Mouse (Mus musculus): ENCODE data around the gene Rpl10-ps3.
A peak's percentile ranks its signal among the peaks of the same experiment; 100 is the strongest.

Rpl10-ps3 gene

GRCm38 (mm10) chr9:50344868-50345267 lies at the start of gene Rpl10-ps3:
TSS of gene Rpl10-ps3 (minus strand) at chr9:50344968.
- DNase-seq (ENCODE audit: low read depth) = no peak

GRCm38 (mm10) chr9:50375598-50375997 lies 30.8 kb upstream of the Rpl10-ps3 start:
- DNase-seq (ENCODE audit: low read depth) = no peak

GRCm38 (mm10) chr9:50374666-50375065 lies 29.9 kb upstream of the Rpl10-ps3 start:
- no peak for DNase-seq (ENCODE audit: low read depth)

- DNase-seq (ENCODE audit: low read depth) = no peak
Observed at GRCm38 (mm10) chr9:50368551-50369297, 24.0 kb upstream of the Rpl10-ps3 start.

- no peak for DNase-seq (ENCODE audit: low read depth)
Observed at GRCm38 (mm10) chr9:50365059-50365780, 20.5 kb upstream of the Rpl10-ps3 start.

- no peak for DNase-seq (ENCODE audit: low read depth)
Observed at GRCm38 (mm10) chr9:50363962-50364361, 19.2 kb upstream of the Rpl10-ps3 start.

- DNase-seq (ENCODE audit: low read depth) = no peak
Observed at GRCm38 (mm10) chr9:50363259-50363658, 18.5 kb upstream of the Rpl10-ps3 start.

- no peak for DNase-seq (ENCODE audit: low read depth)
Observed at GRCm38 (mm10) chr9:50362556-50362955, 17.8 kb upstream of the Rpl10-ps3 start.

GRCm38 (mm10) chr9:50360370-50360769 lies 15.6 kb upstream of the Rpl10-ps3 start:
- no peak for DNase-seq (ENCODE audit: low read depth)

GRCm38 (mm10) chr9:50357331-50357730 lies 12.6 kb upstream of the Rpl10-ps3 start:
- no peak for DNase-seq (ENCODE audit: low read depth)

- DNase-seq (ENCODE audit: low read depth) = no peak
Observed at GRCm38 (mm10) chr9:50351746-50352145, 7.0 kb upstream of the Rpl10-ps3 start.

GRCm38 (mm10) chr9:50350571-50350970 lies 5.8 kb upstream of the Rpl10-ps3 start:
- no peak for DNase-seq (ENCODE audit: low read depth)

- no peak for DNase-seq (ENCODE audit: low read depth)
Observed at GRCm38 (mm10) chr9:50349156-50349555, 4.4 kb upstream of the Rpl10-ps3 start.

GRCm38 (mm10) chr9:50348256-50348655 lies 3.5 kb upstream of the Rpl10-ps3 start:
- DNase-seq (ENCODE audit: low read depth) = no peak

GRCm38 (mm10) chr9:50335539-50336325 lies 9.0 kb downstream of the Rpl10-ps3 start:
- DNase-seq (ENCODE audit: low read depth) = no peak

- DNase-seq (ENCODE audit: low read depth) = peak; percentile 16
Observed at GRCm38 (mm10) chr9:50333413-50333812, 11.4 kb downstream of the Rpl10-ps3 start.

GRCm38 (mm10) chr9:50324355-50325225 lies 20.2 kb downstream of the Rpl10-ps3 start:
- no peak for DNase-seq (ENCODE audit: low read depth)

GRCm38 (mm10) chr9:50320729-50321128 lies 24.0 kb downstream of the Rpl10-ps3 start:
- DNase-seq (ENCODE audit: low read depth) = no peak

- no peak for DNase-seq (ENCODE audit: low read depth)
Observed at GRCm38 (mm10) chr9:50319506-50319905, 25.3 kb downstream of the Rpl10-ps3 start.

- DNase-seq (ENCODE audit: low read depth) = no peak
Observed at GRCm38 (mm10) chr9:50317299-50317698, 27.5 kb downstream of the Rpl10-ps3 start.

- no peak for DNase-seq (ENCODE audit: low read depth)
Observed at GRCm38 (mm10) chr9:50315650-50316049, 29.1 kb downstream of the Rpl10-ps3 start.
